Mouse (Mus musculus): ENCODE data around the gene Nat8f1. TPM values are rescaled to one million over a fixed set of nuclear protein-coding genes. Genes with fewer than 3 reads are reported as not detected.

The Nat8f1 gene
- total and polyA plus RNA-seq, 2 experiments from 2014 or later: 15.3 to 18.1 TPM

- Histone ChIP-seq H3K4me3 (ENCODE audit: low read depth, low read length) (no peak overlapping the region), H3K4me2 (ENCODE audit: low read depth) (no peak overlapping the region), H3K27ac (ENCODE audit: low read depth, low read length) (no peak overlapping the region), H3K27me3 (ENCODE audit: insufficient read depth, low read length) (no peaks in the 10 kb centered on the region), H3K4me1 (ENCODE audit: insufficient read depth) (no peaks in the 10 kb centered on the region), H3K36me3 (ENCODE audit: insufficient read depth) (no peaks in the 10 kb centered on the region), H3K9ac (no peak overlapping the region), H3K9me3 (ENCODE audit: low read length) (no peaks in the 10 kb centered on the region)
- 87% methylated on average over 2 of the region's 2 CpGs for WGBS
- ATAC-seq (no peak), DNase-seq (no peak)
- TF ChIP-seq CTCF (IDR thresholded peaks at IDR 0.05; ENCODE audit: low read depth): no peak
These were observed 51.6 kb downstream of the Nat8f1 start for GRCm38 (mm10) chr6:85863840-85864239.

DNA sequence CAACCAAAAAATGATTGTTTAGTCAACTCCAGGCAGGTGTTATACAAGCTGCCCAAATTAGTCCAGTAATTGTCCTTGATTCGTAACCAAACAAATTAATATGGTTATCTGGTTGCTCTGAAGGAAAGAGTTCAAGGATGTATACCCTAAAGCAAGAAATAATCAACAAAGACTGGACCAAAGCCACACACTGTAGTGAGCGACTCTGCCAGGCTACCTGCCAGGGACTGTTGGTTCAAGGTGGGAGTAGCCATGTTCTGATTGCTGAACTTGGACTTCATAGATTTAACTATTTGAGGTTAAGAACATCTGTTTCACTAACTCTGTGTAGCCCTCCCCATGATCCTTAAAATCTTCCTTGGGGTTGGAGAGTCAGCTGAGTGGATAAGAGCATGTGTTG, 52.4 kb downstream of the Nat8f1 start:
- 74% methylated on average over 2 of the region's 2 CpGs for WGBS
- DNase-seq (no peak), ATAC-seq (no peak)
- Histone ChIP-seq H3K36me3 (ENCODE audit: insufficient read depth) (no peaks in the 10 kb centered on the region), H3K27me3 (ENCODE audit: insufficient read depth, low read length) (no peaks in the 10 kb centered on the region), H3K9me3 (ENCODE audit: low read length) (no peaks in the 10 kb centered on the region), H3K4me2 (ENCODE audit: low read depth) (no peak overlapping the region), H3K9ac (no peak overlapping the region), H3K27ac (ENCODE audit: low read depth, low read length) (no peak overlapping the region), H3K4me3 (ENCODE audit: low read depth, low read length) (no peak overlapping the region), H3K4me1 (ENCODE audit: insufficient read depth) (no peaks in the 10 kb centered on the region)
- TF ChIP-seq CTCF (IDR thresholded peaks at IDR 0.05; ENCODE audit: low read depth): no peak

GRCm38 (mm10) chr6:85862565-85862964, 52.9 kb downstream of the Nat8f1 start:
- ATAC-seq (no peak), DNase-seq (no peak)
- Histone ChIP-seq H3K27ac (ENCODE audit: low read depth, low read length) (no peak overlapping the region), H3K4me2 (ENCODE audit: low read depth) (no peak overlapping the region), H3K9me3 (ENCODE audit: low read length) (no peaks in the 10 kb centered on the region), H3K27me3 (ENCODE audit: insufficient read depth, low read length) (no peaks in the 10 kb centered on the region), H3K9ac (no peak overlapping the region), H3K4me1 (ENCODE audit: insufficient read depth) (no peaks in the 10 kb centered on the region), H3K4me3 (ENCODE audit: low read depth, low read length) (no peak overlapping the region), H3K36me3 (ENCODE audit: insufficient read depth) (no peaks in the 10 kb centered on the region)
- TF ChIP-seq CTCF (IDR thresholded peaks at IDR 0.05; ENCODE audit: low read depth): no peak
- 35% methylated on average over 3 of the region's 3 CpGs for WGBS

DNA sequence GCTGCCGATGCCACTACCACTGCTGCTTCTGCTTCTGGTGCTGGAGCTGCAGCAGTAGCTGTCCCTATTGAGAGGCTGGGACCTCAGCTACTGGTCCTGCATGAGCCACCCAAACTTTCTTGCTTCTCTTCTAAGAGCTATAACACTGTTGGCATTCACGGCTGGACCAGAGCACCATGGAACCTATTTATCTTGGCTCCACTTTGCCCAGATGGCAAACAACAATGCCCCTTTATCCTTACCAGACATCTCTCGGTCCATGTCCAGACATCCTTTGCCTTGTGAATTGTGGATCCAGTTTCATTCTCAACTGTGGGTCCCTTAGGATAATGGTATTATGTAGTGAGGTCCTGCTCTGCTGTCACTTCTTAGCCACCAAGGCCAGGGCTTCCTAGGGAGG, 54.2 kb downstream of the Nat8f1 start:
- H3K36me3 ChIP-seq (ENCODE audit: insufficient read depth): no peaks in the 10 kb centered on the region
- no peaks in the 10 kb centered on the region for H3K27me3 ChIP-seq (ENCODE audit: insufficient read depth, low read length)
- no peaks in the 10 kb centered on the region for H3K4me1 ChIP-seq (ENCODE audit: insufficient read depth)
- TF ChIP-seq CTCF (IDR thresholded peaks at IDR 0.05; ENCODE audit: low read depth): no peak
- ATAC-seq: no peak
- H3K9ac ChIP-seq: no peak overlapping the region
- no peak overlapping the region for H3K27ac ChIP-seq (ENCODE audit: low read depth, low read length)
- H3K4me2 ChIP-seq (ENCODE audit: low read depth): no peak overlapping the region
- no peak for DNase-seq
- no peak overlapping the region for H3K4me3 ChIP-seq (ENCODE audit: low read depth, low read length)
- no peaks in the 10 kb centered on the region for H3K9me3 ChIP-seq (ENCODE audit: low read length)
- 86% methylated on average over 3 of the region's 3 CpGs for WGBS

Other genes starting within 250 kb of the Nat8f1 start
- not detected in 2 replicates for gene Nat8f7, start 202.5 kb downstream of the Nat8f1 start, total RNA-seq (2014; rRNA removed)
- gene Nat8f7, start 202.5 kb downstream of the Nat8f1 start, polyA plus RNA-seq (2015; fragmentation: Nextera tagmentation; extraction: Ambion mirVana): 0.11 TPM in 1 of 2 replicates, not detected in the other
- gene Nat8f3, start 149.9 kb downstream of the Nat8f1 start, total RNA-seq (2014; rRNA removed): not detected in 2 replicates
- gene Nat8f3, start 149.9 kb downstream of the Nat8f1 start, polyA plus RNA-seq (2015; fragmentation: Nextera tagmentation; extraction: Ambion mirVana): 0.13 TPM in 1 of 2 replicates, not detected in the other
- not detected in 2 replicates for gene Nat8f6, start 94.7 kb downstream of the Nat8f1 start, total RNA-seq (2014; rRNA removed)
- gene Nat8f6, start 94.7 kb downstream of the Nat8f1 start, polyA plus RNA-seq (2015; fragmentation: Nextera tagmentation; extraction: Ambion mirVana): not detected in 2 replicates
- not detected in 2 replicates for gene Nat8f5, start 94.7 kb downstream of the Nat8f1 start, total RNA-seq (2014; rRNA removed)
- gene Nat8f5, start 94.7 kb downstream of the Nat8f1 start, polyA plus RNA-seq (2015; fragmentation: Nextera tagmentation; extraction: Ambion mirVana): 0.19 and 0.42 TPM in 2 replicates
- 0.14 TPM in 1 of 2 replicates, not detected in the other for gene Nat8, start 83.6 kb downstream of the Nat8f1 start, total RNA-seq (2014; rRNA removed)
- gene Nat8, start 83.6 kb downstream of the Nat8f1 start, polyA plus RNA-seq (2015; fragmentation: Nextera tagmentation; extraction: Ambion mirVana): 0.30 and 0.41 TPM in 2 replicates
- gene Nat8f2, start 46.5 kb downstream of the Nat8f1 start, total RNA-seq (2014; rRNA removed): 0.08 TPM in 1 of 2 replicates, not detected in the other
- 0.04 TPM in 1 of 2 replicates, not detected in the other for gene Nat8f2, start 46.5 kb downstream of the Nat8f1 start, polyA plus RNA-seq (2015; fragmentation: Nextera tagmentation; extraction: Ambion mirVana)
- gene Nat8f4, start 10.8 kb downstream of the Nat8f1 start, total RNA-seq (2014; rRNA removed): 5.5 and 6.0 TPM in 2 replicates
- gene Nat8f4, start 10.8 kb downstream of the Nat8f1 start, polyA plus RNA-seq (2015; fragmentation: Nextera tagmentation; extraction: Ambion mirVana): 4.3 and 6.5 TPM in 2 replicates
- gene Tprkb, start 3.8 kb downstream of the Nat8f1 start, total RNA-seq (2014; rRNA removed): 50.2 and 66.8 TPM in 2 replicates
- gene Tprkb, start 3.8 kb downstream of the Nat8f1 start, polyA plus RNA-seq (2015; fragmentation: Nextera tagmentation; extraction: Ambion mirVana): 54.5 and 69.6 TPM in 2 replicates
- gene Dusp11, start 46.0 kb upstream of the Nat8f1 start, total RNA-seq (2014; rRNA removed): 67.2 and 79.4 TPM in 2 replicates
- gene Dusp11, start 46.0 kb upstream of the Nat8f1 start, polyA plus RNA-seq (2015; fragmentation: Nextera tagmentation; extraction: Ambion mirVana): 27.6 and 28.3 TPM in 2 replicates
- not detected in 2 replicates for gene Figla, start 100.5 kb upstream of the Nat8f1 start, total RNA-seq (2014; rRNA removed)
- not detected in 2 replicates for gene Figla, start 100.5 kb upstream of the Nat8f1 start, polyA plus RNA-seq (2015; fragmentation: Nextera tagmentation; extraction: Ambion mirVana)
- gene Add2, start 113.0 kb upstream of the Nat8f1 start, total RNA-seq (2014; rRNA removed): 267 and 333 TPM in 2 replicates
- 175 and 186 TPM in 2 replicates for gene Add2, start 113.0 kb upstream of the Nat8f1 start, polyA plus RNA-seq (2015; fragmentation: Nextera tagmentation; extraction: Ambion mirVana)

Measured in forebrain, postnatal 0 days (tissue).